Mouse (Mus musculus): Measurements from ENCODE around the gene Sars.

Sars gene

GRCm38 (mm10) chr3:108410359-108410714 is 34.7 kb downstream of the Sars start:
- POLR2A ChIA-PET: interaction anchor here in 2 of 4 experiments (0.8 to 2.8 kb wide), 4 partner anchors 9 to 34 kb away, joined by 3 to 11 read pairs (median 6); partner anchors contain the start of genes Sars (in 2 of the 2) and Psrc1 (in 1 of the 2)
- CTCF ChIA-PET: interaction anchor here in 1 of 4 experiments (1.2 kb wide), 1 partner anchor 9 kb away, joined by 3 read pairs; no protein-coding TSS in a partner anchor

GRCm38 (mm10) chr3:108409656-108410358 is 35.2 kb downstream of the Sars start:
- ChIA-PET CTCF (interaction anchor here in 1 of 4 experiments (1.2 kb wide), 1 partner anchor 8 kb away, joined by 3 read pairs; no protein-coding TSS in a partner anchor), POLR2A (interaction anchor here in 2 of 4 experiments (1.5 to 2.8 kb wide), 3 partner anchors 35 kb away, joined by 5 to 11 read pairs (median 9); partner anchors contain the start of gene Sars (in 2 of the 2))

GRCm38 (mm10) chr3:108408517-108409008 is 36.4 kb downstream of the Sars start:
- CTCF ChIA-PET: interaction anchor here in 2 of 4 experiments (0.6 kb wide), 2 partner anchors 121 to 261 kb away, joined by 3 to 7 read pairs; no protein-coding TSS in a partner anchor
- POLR2A ChIA-PET: interaction anchor here in 2 of 4 experiments (0.5 to 1.5 kb wide), 7 partner anchors 15 to 162 kb away, joined by 3 to 5 read pairs (median 4); partner anchors contain the start of gene Sars (in 1 of the 2)

GRCm38 (mm10) chr3:108406306-108406885 is 38.6 kb downstream of the Sars start:
- POLR2A ChIA-PET: interaction anchor here in 2 of 4 experiments (0.7 to 1.1 kb wide), 5 partner anchors 17 to 166 kb away, joined by 3 to 5 read pairs (median 3); partner anchors contain the start of genes Sars (in 1 of the 2) and Taf13 (in 1 of the 2)
- CTCF ChIA-PET: no interaction called here

GRCm38 (mm10) chr3:108405536-108406305 is 39.3 kb downstream of the Sars start:
- ChIA-PET CTCF (no interaction called here), POLR2A (interaction anchor here in 2 of 4 experiments (0.7 to 1.1 kb wide), 5 partner anchors 17 to 166 kb away, joined by 3 to 5 read pairs (median 3); partner anchors contain the start of genes Sars (in 1 of the 2) and Taf13 (in 1 of the 2))

- ChIA-PET CTCF (interaction anchor here (0.6 to 2.4 kb wide), 14 partner anchors 9 to 238 kb away, joined by 3 to 14 read pairs (median 7); partner anchors contain the start of genes Psrc1 (in 2 of the 4), Celsr2 (in 1 of the 4), Sars (in 1 of the 4) and Tmem167b (in 1 of the 4)), POLR2A (interaction anchor here in 3 of 4 experiments (0.6 to 3.1 kb wide), 15 partner anchors 9 to 169 kb away, joined by 3 to 10 read pairs (median 4); partner anchors contain the start of genes Psrc1 (in 3 of the 3), Sars (in 2 of the 3), Taf13 (in 1 of the 3) and Tmem167b (in 1 of the 3))
Observed at GRCm38 (mm10) chr3:108402528-108402920, 42.5 kb downstream of the Sars start.

- ChIA-PET CTCF (interaction anchor here (0.5 to 2.4 kb wide), 45 partner anchors 9 to 370 kb away, joined by 3 to 14 read pairs (median 4); partner anchors contain the start of genes Sars (in 3 of the 4), Tmem167b (in 3 of the 4), Psrc1 (in 2 of the 4) and Celsr2 (in 1 of the 4)), POLR2A (interaction anchor here (0.6 to 3.1 kb wide), 25 partner anchors 9 to 320 kb away, joined by 3 to 10 read pairs (median 3); partner anchors contain the start of genes Psrc1 (in 3 of the 4), Sars (in 3 of the 4), Celsr2 (in 1 of the 4) and Gpsm2 (in 1 of the 4))
Observed at GRCm38 (mm10) chr3:108401692-108402527, 43.1 kb downstream of the Sars start.

GRCm38 (mm10) chr3:108400442-108400841 is 44.6 kb downstream of the Sars start:
- POLR2A ChIA-PET: interaction anchor here in 2 of 4 experiments (0.9 to 3.1 kb wide), 5 partner anchors 11 to 144 kb away, joined by 3 to 10 read pairs (median 4); partner anchors contain the start of genes Psma5 (in 1 of the 2) and Psrc1 (in 1 of the 2)
- CTCF ChIA-PET: interaction anchor here in 2 of 4 experiments (0.6 to 2.4 kb wide), 7 partner anchors 8 to 236 kb away, joined by 3 to 14 read pairs (median 8); partner anchors contain the start of gene Psrc1 (in 1 of the 2)

- ChIA-PET CTCF (interaction anchor here in 2 of 4 experiments (1.0 to 1.5 kb wide), 2 partner anchors 9 to 116 kb away, joined by 4 to 7 read pairs; no protein-coding TSS in a partner anchor), POLR2A (interaction anchor here in 3 of 4 experiments (0.8 to 2.3 kb wide), 6 partner anchors 10 to 139 kb away, joined by 3 to 6 read pairs (median 4); partner anchors contain the start of gene Psrc1 (in 1 of the 3))
Observed at GRCm38 (mm10) chr3:108398281-108398680, 46.7 kb downstream of the Sars start.

GRCm38 (mm10) chr3:108392793-108393192 is 52.2 kb downstream of the Sars start:
- ChIA-PET CTCF (interaction anchor here in 3 of 4 experiments (0.5 to 1.4 kb wide), 7 partner anchors 8 to 192 kb away, joined by 3 to 9 read pairs (median 4); partner anchors contain the start of gene Cyb561d1 (in 1 of the 3)), POLR2A (interaction anchor here in 3 of 4 experiments (0.6 to 2.0 kb wide), 15 partner anchors 9 to 247 kb away, joined by 3 to 8 read pairs (median 3); partner anchors contain the start of genes Psrc1 (in 3 of the 3), Gnai3 (in 1 of the 3) and Sars (in 1 of the 3))

GRCm38 (mm10) chr3:108392299-108392698 is 52.7 kb downstream of the Sars start:
- ChIA-PET CTCF (interaction anchor here in 3 of 4 experiments (1.0 to 1.4 kb wide), 5 partner anchors 9 to 110 kb away, joined by 3 to 9 read pairs (median 4); no protein-coding TSS in a partner anchor), POLR2A (interaction anchor here in 3 of 4 experiments (0.6 to 2.0 kb wide), 10 partner anchors 8 to 247 kb away, joined by 3 to 8 read pairs (median 4); partner anchors contain the start of genes Psrc1 (in 3 of the 3) and Gnai3 (in 1 of the 3))

- CTCF ChIA-PET: interaction anchor here (0.6 to 2.9 kb wide), 19 partner anchors 10 to 270 kb away, joined by 3 to 14 read pairs (median 4); partner anchors contain the start of gene Atxn7l2 (in 1 of the 4)
- POLR2A ChIA-PET: interaction anchor here (0.6 to 3.6 kb wide), 24 partner anchors 9 to 224 kb away, joined by 3 to 16 read pairs (median 4); partner anchors contain the start of genes Atxn7l2 (in 3 of the 4), 1700013F07Rik (in 1 of the 4), Psma5 (in 1 of the 4) and Sars (in 1 of the 4)
Observed at GRCm38 (mm10) chr3:108389111-108389545, 55.9 kb downstream of the Sars start.

- ChIA-PET POLR2A (interaction anchor here in 3 of 4 experiments (0.6 to 3.5 kb wide), 12 partner anchors 9 to 181 kb away, joined by 3 to 31 read pairs (median 4); partner anchors contain the start of genes Mybphl (in 1 of the 3) and Sort1 (in 1 of the 3)), CTCF (interaction anchor here in 2 of 4 experiments (1.5 to 2.2 kb wide), 2 partner anchors 15 to 104 kb away, joined by 4 to 6 read pairs; no protein-coding TSS in a partner anchor)
Observed at GRCm38 (mm10) chr3:108386186-108386585, 58.8 kb downstream of the Sars start.

GRCm38 (mm10) chr3:108384425-108384824 is 60.6 kb downstream of the Sars start:
- CTCF ChIA-PET: interaction anchor here in 3 of 4 experiments (0.5 to 2.6 kb wide), 10 partner anchors 17 to 464 kb away, joined by 3 to 11 read pairs (median 4); partner anchors contain the start of genes Sars (in 1 of the 3) and Sort1 (in 1 of the 3)
- POLR2A ChIA-PET: interaction anchor here (0.8 to 4.2 kb wide), 46 partner anchors 8 to 527 kb away, joined by 3 to 51 read pairs (median 7); partner anchors contain the start of genes Atxn7l2 (in 3 of the 4), Sars (in 3 of the 4), Cyb561d1 (in 2 of the 4) and Mybphl (in 2 of the 4)
